Mouse (Mus musculus): Measurements from ENCODE around the gene Cep295. TPM values are rescaled to one million over a fixed set of nuclear protein-coding genes. Genes with fewer than 3 reads are reported as not detected.

Cep295 gene
- polyA plus RNA-seq (2014; fragmentation: Illumina TruSeq; extraction: RNeasy Lipid Tissue Mini Kit (QIAGEN cat#74804); ENCODE audit: low read depth, low replicate concordance), result 8.8 TPM

DNA sequence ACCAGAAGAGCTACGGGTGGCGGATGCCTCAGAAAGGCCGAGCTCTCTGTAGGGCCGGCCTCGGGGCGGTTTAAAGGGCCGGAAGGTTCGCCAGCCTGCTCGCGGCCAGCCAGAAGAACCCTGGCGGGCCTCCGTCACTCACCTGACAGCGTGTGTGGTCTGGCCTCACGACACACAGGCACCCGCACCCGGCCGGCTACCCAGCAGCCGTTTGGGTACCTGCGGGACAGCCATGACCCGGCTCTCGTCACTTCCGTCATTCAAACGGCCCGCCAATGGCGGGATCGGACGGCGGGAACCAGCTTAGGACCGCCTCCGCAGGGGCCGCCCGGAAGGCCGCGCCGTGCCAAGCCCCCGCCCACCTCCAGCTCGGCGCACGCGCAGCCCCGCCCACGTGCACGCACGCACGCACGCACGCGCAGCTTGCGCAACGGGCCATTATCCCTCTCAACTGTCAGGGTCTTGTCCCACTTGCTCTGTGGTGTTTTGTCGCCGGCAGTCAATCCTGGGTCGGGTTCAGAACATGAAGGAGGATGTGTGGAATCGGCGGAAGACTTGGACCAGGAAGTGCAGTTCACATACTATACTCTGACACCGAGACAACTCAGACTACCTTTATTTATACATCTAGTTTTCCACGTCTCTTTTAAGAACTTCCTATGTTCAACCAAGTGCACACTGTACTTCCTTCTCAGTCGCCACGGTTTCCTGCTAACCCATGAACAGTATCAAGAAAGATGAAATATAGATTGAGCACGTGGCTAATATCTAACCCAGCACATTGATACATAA lies at the start of gene Cep295:
Cep295 (minus strand) TSS at position 305 of the 792 bp plus-strand sequence.

DNA sequence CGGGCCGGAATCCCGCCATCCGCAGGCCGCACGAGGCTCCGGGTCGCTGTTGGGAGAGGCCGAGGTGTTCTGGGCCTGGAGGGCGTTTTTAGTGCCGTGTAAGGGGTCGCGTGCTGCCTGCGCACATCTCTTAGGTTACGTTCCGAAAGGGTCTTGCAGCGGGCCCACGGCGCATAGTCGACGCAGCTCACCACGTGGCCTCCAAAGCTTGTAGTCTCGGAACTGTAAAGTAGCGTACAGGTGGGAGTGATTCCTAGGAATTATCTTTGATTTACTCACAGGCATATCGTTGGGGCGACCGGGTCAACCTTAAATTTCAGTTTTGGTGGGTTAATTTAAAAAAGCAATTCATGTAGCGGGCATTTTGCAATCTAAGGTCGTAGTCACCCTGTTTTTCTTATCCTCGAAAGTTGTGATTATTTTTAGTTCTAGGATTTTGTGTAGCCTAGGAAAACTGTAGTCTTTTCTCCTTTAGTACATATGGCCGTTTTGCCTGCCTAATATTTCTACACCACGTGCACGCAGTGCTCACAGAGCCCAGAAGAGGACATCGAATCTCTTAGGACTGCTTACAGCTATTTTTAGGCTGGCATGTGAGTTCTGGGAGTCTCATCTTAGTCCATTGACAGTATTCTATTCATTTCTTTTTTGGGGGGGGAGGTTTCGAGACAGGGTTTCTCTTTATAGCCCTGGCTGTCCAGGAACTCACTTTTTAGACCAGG lies 51.0 kb downstream of the Cep295 start, which contains the start of gene 4931406C07Rik:
4931406C07Rik (minus strand) TSS at position 51 of the 722 bp plus-strand sequence.

DNA sequence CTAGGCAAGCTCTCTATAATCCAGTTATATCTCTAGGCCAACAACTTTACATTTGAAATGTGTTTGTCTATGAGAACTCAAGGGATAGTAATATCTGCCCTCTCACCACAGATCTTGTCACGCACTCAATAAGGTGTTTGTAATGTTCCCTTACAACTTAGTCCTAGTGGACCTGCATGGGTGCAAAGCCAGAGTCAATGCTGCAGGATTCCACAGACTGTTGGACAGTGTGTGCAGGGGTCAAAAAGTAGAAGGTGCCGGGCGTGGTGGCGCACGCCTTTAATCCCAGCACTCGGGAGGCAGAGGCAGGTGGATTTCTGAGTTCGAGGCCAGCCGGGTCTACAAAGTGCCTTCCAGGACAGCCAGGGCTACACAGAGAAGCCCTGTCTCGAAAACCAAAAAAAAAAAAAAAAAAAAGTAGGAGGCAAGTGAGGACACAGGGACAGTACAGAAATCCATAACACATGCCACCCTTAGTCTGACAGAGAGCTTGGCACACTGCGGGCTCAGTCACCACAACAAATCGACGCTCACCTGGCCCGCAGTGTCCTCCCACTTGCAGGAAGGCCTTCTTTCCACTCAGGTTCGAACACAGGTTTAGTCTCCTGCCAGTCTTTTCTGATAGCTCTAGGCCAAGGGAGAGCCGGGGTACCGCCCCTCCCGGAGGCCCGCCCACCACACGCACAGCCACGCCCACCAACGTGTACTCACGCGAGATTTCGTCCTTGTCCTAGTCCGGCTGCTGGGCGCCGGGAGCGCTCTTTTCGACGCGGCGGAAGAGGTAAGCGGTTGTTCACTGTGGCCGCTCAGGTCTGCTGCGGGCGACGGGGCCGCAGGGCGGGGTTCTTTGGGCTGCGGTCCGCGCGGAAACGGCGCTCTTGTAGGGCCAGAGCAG lies 51.8 kb downstream of the Cep295 start, which contains the start of gene Taf1d:
Taf1d (plus strand) TSS at position 712 of the 895 bp plus-strand sequence.

DNA sequence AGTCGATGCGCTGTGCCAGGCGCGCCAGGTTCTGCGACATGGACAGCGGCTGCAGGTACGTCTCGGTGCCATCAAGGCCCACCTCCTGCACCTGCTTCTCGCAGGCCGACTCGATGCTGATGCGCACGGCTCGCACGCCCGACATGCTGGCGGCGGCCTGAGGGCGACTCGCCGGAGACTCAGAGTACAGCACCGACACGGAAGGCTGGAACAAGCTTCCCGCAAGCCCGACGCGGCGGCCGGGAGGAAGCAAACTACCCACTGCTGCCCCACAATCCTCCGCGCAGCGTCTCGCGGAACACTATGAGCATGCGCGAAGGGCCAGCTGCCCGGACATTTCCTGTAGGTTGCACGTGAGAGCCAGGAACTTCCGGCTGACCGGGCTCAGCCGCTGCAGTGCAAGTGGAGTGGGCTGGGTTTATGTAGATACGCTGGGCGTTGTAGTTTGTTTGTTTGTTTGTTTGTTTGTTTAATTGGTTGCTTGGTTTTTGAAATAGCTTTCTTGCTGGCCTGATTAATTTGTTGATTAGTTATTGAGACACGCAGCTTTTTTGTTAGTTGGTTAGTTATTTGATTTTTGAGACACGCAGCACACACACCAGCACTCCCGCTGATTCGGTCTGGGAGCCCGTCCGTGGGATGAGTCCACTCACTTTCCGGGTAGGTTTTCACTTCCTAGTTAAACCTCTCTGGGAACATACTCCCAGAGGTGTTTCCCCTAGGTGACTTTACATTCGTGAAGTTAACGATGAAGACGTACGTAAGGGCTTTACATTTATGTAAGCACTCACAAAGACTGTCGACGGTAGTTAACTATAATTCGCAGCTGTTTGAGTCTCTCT lies 77.7 kb downstream of the Cep295 start, which contains the start of gene Med17:
Med17 (minus strand) TSS at position 283 of the 842 bp plus-strand sequence.

Other genes with a start within 250 kb of the Cep295 start
- gene Hephl1, start 245.7 kb downstream of the Cep295 start, polyA plus RNA-seq (2014; fragmentation: Illumina TruSeq; extraction: RNeasy Lipid Tissue Mini Kit (QIAGEN cat#74804); ENCODE audit: low read depth, low replicate concordance), result not detected
- gene Vstm5, start 118.7 kb downstream of the Cep295 start, polyA plus RNA-seq (2014; fragmentation: Illumina TruSeq; extraction: RNeasy Lipid Tissue Mini Kit (QIAGEN cat#74804); ENCODE audit: low read depth, low replicate concordance), result 0.19 TPM
- gene Med17, start 77.9 kb downstream of the Cep295 start, polyA plus RNA-seq (2014; fragmentation: Illumina TruSeq; extraction: RNeasy Lipid Tissue Mini Kit (QIAGEN cat#74804); ENCODE audit: low read depth, low replicate concordance), result 14.0 TPM
- 47.6 TPM for gene Taf1d, start 51.6 kb downstream of the Cep295 start, polyA plus RNA-seq (2014; fragmentation: Illumina TruSeq; extraction: RNeasy Lipid Tissue Mini Kit (QIAGEN cat#74804); ENCODE audit: low read depth, low replicate concordance)
- gene 4931406C07Rik, start 51.3 kb downstream of the Cep295 start, polyA plus RNA-seq (2014; fragmentation: Illumina TruSeq; extraction: RNeasy Lipid Tissue Mini Kit (QIAGEN cat#74804); ENCODE audit: low read depth, low replicate concordance), result 440 TPM
- 4.1 TPM for gene Smco4, start 135.6 kb upstream of the Cep295 start, polyA plus RNA-seq (2014; fragmentation: Illumina TruSeq; extraction: RNeasy Lipid Tissue Mini Kit (QIAGEN cat#74804); ENCODE audit: low read depth, low replicate concordance)

All from liver, adult 10 weeks (tissue).